Mouse (Mus musculus) gastrocnemius, postnatal 4 days (tissue): ENCODE results near the gene Tmem270. TPM values are rescaled to one million over a fixed set of nuclear protein-coding genes. Genes with fewer than 3 reads are reported as not detected.
A peak's percentile ranks its signal among the peaks of the same experiment; 100 is the strongest.

Experiments
- DNase-seq, 2 experiments: peaks; one replicate each; pipeline ENCODE4 v3.0.0; 2021 to 2022; ENCODE audit warnings: low spot score in 2 of 2, mixed read lengths in 2 of 2
- total RNA-seq, 2 experiments: library from RNA; stranded (reverse); gene quantifications; 2 replicates each; pipeline ENCODE4 v1.2.3; 2021

Gene Tmem270
- total RNA-seq, 2 experiments from 2014 or later: not detected

GRCm38 (mm10) chr5:134890601-134891054, 15.9 kb downstream of the Tmem270 start:
- DNase-seq: no peak

DNA sequence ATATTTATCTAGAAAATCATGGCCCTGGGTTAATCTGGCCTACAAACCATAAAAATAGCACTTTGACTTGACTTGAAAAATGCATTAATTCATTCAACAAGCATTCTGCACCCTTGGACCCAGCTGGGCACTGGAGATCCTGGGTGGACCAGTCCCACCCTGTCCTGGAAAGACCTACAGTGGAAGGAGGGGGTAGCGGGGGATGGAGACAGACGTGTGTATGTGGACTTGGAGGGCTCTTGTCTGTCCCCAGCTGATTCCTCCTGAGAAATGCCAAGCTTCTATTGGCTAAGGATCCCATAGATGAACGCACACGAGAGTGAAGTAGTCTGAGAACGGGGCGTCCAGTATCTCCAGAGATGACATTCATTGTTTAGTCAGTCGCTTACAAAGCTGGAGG, 18.0 kb downstream of the Tmem270 start:
- DNase-seq: no peak

DNA sequence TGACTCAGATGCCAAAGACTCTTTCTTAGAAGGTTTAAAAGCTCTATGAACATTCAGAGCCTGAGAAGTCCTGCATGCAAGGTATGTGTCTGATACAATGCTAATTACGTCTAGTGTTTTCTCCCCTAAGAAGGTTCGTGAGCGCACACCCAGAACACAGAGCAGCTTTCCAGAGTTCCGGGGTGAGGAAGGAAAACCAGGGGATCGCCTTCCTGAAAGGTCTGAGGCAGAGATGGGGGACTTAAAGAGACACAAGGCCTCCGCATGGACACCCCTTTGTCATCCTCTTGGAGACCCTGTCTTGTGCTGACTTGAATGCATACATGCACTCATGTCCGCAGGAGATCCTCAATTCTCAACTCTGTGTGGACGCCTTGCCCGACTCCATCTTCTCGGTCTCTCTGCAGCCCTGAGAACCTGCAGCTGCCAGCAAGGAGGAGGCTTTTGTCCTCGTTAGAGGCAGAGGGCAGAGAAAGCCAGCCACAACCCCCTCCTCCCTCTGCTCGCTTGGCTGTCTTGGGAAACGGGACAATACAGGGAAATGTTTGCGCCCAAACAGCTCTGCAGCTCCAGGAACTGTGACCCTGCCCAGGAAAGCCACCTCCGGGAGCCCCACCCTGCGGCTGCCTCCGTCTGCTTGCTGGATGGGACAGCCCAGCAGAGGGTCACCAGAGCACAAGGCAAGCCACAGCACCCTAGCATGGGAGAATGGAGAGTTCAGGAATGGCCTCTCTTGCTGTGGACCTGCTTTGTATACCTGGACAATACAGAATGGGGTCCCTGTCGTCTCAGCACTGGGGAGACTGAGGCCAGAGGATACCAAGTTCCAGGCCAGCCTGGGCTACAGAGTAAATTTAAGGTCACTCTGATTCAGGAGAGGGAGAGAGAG, 18.8 kb downstream of the Tmem270 start:
- DNase-seq: no peak

GRCm38 (mm10) chr5:134883077-134883476, 23.5 kb downstream of the Tmem270 start:
- DNase-seq: no peak

GRCm38 (mm10) chr5:134876801-134877200, 29.7 kb downstream of the Tmem270 start:
- DNase-seq: no peak

DNA sequence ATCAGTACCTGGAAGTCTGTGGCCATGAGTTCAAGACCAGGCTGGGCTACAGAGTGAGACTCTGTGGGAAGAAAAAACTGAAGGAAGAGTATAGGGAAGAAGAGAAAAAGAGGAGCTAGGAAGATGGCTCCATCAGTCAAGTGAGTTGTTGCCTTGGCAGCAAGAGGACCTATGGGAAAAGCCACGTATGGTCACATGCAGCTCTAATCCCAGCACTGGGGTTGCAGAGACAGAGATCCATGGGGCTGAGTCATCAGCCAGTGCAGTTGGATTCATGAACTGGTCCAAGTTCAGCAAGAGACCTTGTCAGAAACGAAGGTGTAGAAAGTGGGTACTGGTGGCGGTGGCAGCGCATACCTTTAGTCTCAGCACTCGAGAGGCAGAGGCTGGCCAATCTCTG, 31.3 kb downstream of the Tmem270 start:
- DNase-seq: no peak

GRCm38 (mm10) chr5:134873956-134874879, 32.3 kb downstream of the Tmem270 start:
- DNase-seq: peak; percentile 69 to 86

- peak in 1 of 2 experiments; percentile 36 for DNase-seq
These were observed 33.5 kb downstream of the Tmem270 start for GRCm38 (mm10) chr5:134873034-134873433.

DNA sequence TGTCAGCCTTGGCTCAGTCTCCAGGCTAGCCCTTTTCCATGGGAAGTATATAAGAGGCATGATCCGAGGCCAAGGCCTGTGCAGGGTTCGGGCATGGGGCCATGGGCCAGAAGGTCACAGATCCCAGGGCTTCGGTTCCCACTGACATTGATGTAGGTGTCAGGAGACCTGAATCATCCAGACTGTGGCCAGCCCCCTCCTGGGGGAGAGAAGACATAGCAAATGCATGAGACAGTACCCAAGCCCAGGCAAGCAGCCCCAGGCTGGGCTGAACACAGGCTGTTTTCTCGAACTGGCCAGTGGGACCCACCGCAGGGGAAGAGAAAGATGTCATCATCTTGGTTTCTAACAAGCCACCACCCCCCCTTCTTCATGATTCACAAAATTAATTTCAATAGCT, 33.9 kb downstream of the Tmem270 start:
- DNase-seq: peak in 1 of 2 experiments; percentile 67

DNA sequence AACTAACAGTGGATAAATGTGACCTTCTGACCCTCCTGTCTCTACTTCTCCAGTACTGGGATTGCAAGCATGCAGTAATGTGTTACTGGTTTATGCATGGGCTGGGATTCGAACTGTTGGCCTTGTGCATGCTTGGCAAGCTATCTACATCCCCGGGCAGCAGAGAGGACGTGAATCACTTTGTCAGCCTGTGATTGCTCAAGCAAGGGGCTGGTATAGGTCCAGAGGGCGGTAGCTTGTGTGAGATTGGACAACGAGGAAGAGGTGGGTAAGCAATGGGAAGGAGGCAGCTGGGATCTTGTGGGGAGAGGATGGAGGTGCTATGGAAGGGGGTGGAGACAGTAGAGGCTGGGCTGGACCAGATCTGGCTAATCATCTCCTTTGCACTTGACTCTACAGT, 38.0 kb downstream of the Tmem270 start:
- no peak for DNase-seq

DNA sequence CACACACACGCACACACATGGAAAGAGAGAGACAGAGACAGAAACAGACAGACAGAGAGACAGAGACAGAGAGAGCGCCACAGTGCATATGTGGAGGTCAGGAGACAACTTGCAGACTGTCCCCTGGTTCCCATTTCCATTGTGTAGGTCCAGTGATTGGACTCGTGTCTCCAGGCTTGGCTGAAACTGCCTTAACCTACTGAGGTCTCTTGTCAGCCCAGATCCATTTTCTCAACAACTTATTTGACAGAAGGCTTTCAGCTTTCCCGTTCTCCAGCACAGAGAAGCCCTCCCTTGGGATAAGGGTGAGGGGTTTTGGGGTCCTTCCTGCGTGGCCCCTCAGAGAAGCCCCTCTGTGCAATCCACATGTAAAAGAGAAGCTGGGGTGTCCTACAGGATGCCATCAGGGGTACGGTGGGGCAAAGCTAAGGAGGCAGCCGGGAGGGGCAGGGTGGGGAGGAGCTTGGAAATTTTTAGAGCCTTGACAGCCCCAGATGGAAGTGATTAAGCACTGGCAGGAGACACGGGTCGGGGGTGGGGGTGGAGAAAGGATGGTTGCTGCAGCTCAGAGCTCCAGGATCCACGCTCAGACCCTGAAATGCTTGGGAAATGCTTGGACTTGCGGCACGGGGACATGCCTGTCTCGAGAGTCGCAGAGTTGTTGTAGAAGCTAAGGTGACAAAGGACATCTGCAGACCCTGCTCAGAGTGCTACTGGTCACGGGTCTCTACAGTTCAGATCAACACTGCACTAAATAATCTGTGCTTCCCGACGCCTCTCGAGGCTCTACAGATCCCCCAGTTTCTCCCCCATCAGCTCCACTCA, 39.0 kb downstream of the Tmem270 start:
- DNase-seq: no peak

DNA sequence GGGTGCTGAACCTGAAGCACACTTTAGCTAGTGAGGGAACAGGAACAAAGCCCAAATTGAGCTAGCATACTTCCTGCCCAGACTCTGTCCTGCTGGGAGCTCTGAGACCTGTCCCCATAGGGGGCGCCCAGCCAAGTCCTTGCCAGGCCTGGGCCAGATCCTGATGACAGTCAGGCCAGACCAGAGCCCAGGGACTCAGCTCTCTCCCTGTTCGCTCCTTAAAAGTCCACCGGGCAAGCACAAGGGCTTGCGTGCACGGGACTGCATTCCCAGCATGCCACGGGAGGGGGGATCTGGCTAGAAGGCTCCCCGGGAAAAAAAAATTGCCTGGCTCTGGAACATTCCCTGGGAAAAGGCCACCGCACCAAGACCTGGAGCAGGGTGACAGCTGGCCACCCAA, 41.4 kb downstream of the Tmem270 start:
- peak; percentile 33 to 52 for DNase-seq

DNA sequence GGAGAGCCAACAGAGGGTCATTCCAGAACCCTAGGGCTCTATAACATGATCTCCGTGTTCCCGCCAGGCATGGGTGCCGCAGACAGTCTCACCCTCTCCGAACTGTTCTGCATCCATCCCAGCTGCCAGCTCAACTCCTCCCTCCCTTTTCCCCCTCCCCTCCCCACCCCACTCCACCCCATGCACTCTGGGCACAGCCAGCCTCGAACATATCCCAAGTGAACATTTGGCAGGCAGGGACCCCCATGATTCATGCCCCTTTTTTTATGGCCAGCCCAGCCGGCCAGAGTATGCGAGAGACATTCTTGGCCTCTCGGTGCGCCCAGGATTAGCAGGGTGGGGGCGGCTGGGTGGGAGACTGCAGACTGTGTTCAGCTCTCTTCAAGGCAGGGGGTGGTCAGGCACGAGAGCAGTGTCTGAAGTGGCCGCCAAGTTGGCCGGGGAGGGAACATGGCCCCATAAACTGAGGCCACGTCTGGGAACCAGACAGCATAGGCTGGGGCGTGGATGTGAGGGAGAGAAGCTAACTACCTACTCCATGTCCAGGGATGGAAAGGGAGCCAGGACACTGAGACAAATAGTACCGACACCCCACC, 44.5 kb downstream of the Tmem270 start:
- DNase-seq: peak in 1 of 2 experiments; percentile 55

DNA sequence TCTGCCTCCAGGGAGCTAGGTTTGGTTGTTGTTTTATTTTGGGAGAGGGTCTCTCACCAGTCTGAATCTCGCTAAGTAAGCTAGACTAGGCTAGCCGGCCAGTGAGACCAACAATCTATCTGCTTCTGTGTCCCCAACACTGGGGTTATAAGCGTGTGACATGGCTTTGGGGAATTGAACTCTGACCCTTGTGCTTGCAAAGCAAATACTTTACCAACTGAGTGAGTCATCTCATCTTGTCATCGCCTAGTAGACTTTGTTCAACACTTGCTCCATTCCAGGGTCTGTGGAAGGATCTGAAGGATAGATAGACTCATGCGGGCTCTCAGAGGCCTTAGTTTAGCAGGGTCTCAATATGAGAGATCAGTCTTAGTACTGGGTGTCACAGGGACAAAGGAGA, 47.3 kb downstream of the Tmem270 start:
- DNase-seq: no peak

DNA sequence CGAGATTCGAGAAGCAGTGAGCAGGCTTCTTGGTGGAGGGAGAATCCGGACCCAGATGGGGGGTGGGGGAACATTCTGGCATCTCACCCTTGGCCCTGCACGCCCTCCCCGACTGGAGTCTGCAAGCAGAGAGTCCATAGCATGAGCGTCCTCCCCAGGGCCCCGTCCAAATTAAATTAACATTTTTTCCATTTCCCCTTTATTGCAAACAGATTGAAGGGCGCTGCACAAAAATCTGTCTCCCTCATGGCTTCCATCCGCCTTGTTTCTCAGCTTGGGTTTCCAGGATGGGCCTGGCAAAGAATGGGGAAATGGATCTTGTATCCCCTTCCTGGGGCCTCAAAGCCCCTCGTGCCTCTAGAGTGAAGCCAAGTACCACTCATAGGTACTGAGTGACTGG, 48.2 kb downstream of the Tmem270 start:
- no peak for DNase-seq

- no peak for DNase-seq
These were observed 53.7 kb downstream of the Tmem270 start for GRCm38 (mm10) chr5:134852873-134853272.
